Mouse (Mus musculus) testis, postnatal 10 days (tissue): ENCODE results near the gene Rmi1.
"Not testable (repeated sequence)": the region's sequence is repeated elsewhere in the genome, so short reads cannot be mapped to it uniquely, and the experiment has no call there.

Source experiments
- DNase-seq: peaks from one replicate; pipeline ENCODE4 v3.0.0; 2021; ENCODE audit warnings: low spot score

The Rmi1 gene

DNA sequence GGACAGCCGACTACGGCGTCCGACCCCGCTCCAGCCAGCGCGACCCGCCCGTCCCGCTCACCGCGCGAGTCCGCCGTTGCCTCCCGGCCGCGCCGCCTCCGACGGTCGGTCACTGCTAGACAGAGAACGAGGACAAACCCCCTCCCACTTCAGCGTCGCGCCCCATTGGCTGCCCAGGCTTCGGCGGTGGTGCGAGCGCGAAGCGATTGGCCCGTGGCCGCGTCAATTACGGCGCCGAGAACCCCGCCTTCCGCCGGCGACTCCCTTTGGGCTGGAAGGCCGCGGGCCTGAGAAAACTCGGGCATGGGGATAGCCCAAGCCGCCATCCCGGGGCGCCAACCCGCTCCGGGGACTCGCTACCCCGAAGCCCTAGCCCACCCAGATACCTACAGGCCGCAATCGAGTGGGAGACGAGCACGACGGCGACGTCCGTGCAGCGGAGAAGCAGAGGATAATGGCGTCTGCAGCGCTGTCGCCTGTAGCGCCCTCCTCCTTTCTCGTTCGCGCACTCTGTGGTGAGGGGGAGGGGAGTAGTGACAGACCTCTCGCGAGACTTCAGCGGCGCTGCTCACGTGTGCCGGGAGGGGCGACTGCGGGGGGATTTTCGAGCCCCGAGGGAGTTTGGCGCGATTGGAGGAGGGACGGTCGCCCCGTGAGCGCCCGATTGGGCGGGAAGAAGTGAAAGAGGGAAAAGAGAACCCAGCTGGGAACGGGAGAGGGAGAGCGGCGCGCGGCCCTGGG is at the start of gene Rmi1:
Gene Rmi1 (plus strand): TSS at position 246 of the 741 bp plus-strand sequence.
- DNase-seq: peak; percentile 98

DNA sequence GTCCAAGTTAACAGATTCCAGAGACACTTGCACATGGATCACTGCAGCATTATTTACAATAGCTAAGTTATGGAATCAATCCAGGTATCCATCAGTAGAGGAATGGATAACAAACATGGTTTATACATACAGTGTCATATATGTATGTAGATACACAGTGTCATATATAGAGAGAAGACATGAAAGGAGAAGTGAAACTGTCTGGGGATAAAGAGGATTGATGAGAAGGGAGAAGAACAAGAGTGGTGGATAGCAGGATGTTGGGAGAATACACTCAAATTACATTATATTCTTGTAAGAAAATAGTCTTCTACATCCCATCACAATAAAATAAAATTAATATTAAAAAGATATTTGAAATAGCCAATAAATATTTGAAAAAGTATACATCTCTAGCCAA is 49.1 kb upstream of the Rmi1 start:
- no peak for DNase-seq

DNA sequence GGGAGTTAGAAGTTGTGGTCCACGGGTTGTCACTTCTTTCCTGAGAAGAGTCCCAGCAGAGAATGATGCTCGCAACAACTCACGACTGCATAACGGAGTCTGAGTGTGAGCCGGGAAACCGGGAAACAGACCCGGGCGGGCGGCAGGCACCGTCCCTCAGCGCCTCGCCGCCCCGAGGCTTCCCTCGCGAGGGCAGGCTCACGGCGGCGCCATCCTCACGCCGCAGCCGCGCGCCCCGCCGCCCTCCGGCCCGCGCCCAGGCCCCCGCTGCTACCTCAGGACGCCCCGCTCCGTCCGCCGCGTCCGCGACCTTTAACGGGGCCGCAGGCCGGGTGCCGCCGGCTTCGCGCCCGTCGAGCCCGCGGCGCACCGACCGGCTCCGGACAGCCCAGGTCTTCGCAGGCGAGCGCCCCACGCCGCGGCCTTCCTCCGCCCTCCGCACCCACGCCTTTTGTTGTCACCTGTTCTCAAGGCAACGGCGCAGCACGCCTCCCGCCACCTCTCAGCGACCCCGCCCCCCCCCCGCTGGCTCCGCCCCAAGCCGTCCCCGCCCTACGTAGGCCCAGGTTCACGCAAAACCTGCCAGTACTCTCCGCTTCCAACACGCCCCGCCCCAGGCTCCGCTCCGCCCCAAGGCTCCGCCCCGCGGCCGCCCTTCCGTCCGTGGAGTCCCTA is 43.3 kb upstream of the Rmi1 start, which contains the start of gene Kif27:
Gene Kif27 (minus strand): TSS at position 494 of the 675 bp plus-strand sequence.
- peak; percentile 90 for DNase-seq

DNA sequence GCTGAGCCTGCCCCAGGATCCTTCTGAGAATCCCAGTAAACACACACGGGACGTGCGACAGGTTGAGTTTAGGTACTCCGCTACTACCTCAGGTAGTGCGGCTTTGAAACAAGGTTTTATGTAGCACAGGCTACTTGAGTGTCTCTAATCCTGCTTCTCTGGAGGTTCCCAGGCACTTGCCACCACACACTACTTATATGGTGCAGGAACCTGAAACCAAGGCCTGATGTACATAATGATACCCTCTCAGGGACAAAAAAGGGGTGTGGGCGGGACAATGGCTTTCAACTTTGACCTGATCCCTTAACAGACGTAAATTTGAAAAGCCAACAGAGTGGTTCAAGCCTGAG is 42.8 kb upstream of the Rmi1 start:
- DNase-seq: no peak

DNA sequence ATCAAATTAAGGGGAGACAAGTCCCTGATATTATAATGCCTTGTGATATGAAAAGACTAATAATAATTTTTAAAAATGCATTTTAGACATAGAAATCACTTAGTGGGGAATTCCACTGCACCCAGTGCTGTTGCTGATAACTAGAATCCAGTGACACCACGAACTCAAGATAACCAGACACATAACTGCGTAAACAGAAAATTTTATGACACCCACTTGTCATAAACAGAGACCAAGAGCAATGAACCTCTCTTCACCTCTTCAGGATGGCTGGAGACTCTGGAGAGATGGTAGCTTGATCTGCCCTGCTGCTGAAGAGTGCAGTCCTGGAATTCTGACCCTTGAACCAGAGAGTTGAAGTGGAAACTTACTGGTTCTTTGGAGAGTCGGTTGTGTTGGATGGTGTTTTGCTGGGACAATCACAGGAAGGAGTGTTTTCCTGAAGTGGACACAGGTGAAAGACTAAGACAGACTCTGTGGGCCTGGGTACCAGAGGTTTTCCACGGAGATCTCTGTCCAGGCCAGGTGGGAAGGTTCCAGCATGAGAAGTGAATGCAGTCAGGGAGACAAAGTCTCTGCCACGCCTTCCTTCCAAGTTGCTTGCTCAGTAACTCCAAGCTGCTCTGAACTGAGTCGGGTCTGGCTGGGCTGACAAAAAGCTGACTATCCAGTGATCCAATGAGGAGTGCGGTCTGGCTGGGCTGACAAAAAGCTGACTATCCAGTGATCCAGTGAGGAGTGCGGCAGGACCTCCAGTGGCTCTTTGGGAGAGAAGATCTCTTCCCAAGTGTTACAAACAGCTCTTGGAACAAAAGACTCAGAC is 37.5 kb upstream of the Rmi1 start:
- no peak for DNase-seq

DNA sequence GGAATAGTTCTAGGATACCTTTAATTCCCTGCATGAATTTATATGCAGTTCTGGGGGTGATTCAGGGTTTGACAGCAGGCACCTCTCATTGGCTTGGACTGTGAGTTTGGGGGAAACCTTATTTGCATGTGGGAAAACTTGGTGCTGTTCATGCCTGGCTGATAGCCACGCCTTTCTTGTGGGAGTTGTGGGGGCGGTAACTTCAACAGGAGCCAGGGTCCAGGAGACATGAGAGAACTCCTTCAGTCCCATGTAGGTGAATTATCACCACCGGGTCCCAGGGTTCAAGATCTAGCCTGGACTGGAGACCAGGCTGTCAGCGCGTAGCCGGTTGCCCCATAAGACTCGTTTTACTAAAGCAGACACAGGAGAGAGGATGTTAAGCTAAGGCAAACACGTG is 36.9 kb upstream of the Rmi1 start:
- DNase-seq: not testable (repeated sequence)

DNA sequence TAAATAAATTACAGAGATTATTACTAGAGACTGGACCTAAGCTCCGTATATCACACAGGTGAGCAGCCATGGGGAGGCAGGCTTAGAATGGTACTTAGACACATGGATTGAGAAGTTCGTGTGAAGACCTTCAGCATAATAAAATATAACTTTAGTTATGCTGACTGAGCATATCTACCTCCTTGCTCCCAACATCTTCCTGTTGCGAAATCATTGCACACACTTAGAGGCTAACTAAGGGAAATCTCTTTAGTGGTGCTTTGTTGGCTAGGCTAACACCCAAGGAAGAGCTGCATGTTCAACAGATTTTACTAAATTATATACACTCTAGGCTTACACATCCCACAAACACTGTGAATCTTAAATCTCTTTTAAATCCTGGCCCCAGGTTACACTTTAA is 35.7 kb upstream of the Rmi1 start:
- DNase-seq: no peak

DNA sequence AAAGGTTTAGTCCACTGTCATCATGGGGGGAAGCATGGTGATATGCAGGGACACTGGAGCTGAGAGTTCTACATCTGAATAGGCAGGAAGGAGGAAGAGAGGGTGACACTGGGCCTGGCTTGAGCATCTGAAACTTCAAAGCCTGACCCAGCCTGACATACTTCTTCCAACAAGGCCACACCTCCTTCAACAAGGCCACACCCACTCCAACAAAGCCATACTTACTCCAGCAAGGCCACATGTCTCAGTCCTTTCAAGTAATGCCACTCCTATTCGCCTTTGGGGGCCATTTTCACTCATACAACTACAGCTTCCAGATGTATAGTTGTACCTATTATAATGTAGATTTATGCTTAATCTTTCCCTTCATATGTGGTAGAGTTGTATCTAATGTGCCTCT is 34.4 kb upstream of the Rmi1 start:
- DNase-seq: no peak

DNA sequence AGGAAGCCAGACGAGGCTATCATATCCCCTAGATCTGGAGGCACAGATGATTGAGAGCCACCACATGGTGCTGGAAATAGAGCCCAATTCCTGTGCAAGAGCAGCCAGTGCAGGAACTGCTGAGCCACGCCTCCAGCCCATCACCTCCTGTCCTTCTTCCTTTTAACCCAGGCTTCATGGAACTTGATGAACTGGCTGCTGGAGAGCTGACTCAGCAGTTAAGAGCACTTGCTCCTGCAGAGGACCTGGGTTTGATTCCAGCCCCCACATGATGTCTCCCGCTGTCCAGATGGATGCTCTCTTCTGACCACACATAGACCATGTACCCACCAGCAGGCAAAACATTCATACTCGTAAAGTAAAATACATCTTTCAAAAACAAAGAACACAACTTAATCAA is 33.2 kb upstream of the Rmi1 start:
- no peak for DNase-seq

DNA sequence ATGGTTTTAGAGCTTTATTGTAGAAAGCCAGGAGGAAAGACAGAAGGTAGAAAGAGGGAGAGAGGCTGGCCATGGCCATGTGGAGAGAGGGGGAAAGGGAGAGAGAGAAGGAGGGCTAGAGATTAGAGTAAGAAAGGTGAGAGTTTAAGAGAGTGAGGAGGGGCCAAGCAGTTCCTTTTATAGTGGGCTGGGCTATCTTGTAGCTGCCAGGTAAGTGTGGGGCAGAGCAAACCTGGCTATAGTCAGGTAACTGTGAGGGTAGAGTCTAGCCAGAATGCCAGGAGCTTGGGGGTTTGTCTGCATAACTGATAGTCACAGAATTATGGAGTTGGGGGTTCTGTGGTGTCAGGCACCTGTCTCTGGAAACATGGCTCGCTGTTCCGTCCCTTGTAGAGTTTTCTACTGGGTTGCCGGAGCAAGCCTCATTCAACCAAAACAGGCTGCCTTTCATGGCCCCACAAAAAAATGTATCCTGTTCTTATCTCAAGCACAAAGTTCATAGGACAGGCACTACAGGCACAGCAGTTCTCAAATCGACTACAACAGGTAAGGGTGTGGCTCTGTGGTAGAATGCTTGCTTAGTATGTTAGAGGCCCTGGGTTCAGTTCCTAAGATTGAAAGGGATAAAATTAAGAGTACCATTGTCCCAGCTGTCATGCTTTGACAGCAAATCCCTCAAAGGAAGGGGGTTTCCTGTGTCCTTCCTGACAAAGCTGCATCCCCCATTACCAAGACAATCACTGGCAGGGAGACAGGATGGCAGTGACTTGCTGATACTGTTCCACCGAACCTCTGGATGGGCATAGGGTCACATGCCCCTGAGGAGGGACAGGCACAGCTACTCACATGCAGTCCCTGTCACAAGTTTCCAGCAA is 29.5 kb upstream of the Rmi1 start:
- no peak for DNase-seq

DNA sequence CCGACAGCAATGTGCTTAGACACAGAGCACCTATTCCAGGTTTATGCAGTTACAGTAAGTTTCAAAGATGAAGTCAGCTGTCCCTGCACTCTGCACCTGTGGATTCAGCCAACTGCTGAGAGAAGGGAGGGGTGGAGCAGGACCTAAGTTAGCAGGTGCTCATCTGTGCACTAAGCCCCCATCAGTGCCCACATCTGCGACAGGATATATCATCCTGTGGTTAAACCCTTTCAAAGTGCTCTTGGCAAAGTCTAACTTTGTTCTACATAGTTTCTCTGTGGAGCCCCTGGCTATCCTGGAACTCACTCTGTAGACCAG is 28.9 kb upstream of the Rmi1 start:
- no peak for DNase-seq

DNA sequence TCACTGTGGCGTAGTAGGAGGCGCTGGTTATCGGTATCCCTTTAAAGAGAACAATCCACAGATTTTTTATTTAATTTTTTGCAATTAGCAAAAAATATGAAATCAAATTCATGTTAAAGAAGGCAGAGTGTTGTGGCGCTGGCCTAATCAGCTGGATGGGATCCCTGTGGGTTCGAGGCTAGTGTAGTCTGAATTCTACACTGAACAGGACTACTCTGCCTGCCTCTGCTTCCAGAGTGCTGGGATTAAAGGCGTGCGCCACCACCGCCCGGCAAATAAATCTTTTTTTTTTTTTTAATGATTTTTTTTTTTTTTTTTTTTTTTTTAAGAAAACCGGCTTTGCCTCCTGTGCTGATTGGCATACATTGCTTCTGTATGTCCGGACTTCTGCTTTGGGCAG is 17.7 kb upstream of the Rmi1 start:
- no peak for DNase-seq

DNA sequence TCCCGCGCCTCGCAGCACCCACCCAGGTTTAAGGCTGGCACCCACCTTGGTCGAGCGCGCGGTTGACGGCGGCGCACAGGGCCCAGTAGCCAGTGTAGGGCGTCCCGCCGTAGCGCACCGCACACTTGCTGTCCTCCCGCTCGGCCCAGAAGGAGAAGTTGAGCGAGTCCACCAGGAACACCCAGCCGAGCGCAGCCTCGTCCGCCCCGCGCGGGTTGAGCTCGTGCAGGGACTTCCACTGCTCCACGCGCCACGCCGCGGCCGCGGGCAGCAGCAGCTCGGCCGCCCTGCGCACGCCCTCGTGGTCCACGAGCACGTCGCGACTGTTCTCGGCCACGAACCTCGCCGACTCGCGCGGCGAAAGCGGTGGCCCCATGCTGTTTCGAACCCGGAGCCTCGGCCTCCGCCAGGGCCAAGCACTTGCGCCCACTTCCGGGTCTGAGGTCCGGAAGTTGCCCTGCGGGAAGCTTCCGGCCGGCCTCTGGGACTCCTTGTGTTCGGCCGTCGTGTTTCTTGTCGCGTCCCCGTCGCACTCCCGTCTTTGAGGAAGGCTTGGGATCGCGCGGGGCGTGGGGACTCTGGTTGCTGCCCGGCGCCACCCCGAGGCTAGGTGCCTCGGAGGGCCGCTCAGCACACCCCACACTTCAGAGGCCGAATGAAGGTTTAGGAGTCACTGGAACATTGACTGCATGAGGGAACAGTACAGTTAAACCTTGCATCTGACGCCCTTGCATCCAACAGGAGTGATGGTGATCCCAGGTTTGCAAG is 17.1 kb upstream of the Rmi1 start, which contains the start of gene 2210016F16Rik:
Gene 2210016F16Rik (minus strand): TSS at position 447 of the 768 bp plus-strand sequence.
- DNase-seq: peak; percentile 78

DNA sequence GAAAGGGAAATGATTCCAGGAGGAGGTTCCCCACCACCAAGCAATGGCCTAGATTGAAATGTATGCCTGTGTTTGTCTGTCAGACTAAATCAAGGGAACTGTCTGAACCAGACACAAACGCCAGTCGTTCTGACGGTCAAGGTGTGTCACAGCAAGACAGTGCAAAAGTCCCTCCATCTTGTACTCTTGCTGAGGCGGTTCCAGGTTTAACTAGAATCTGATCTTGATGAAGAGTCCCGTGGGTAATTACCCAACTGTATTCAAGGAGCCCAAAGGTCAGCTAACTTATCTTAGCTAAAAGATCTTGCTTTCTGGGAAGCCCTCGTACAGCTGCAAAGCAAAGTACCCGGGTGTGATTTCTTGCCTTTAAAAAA is 16.5 kb upstream of the Rmi1 start:
- no peak for DNase-seq

DNA sequence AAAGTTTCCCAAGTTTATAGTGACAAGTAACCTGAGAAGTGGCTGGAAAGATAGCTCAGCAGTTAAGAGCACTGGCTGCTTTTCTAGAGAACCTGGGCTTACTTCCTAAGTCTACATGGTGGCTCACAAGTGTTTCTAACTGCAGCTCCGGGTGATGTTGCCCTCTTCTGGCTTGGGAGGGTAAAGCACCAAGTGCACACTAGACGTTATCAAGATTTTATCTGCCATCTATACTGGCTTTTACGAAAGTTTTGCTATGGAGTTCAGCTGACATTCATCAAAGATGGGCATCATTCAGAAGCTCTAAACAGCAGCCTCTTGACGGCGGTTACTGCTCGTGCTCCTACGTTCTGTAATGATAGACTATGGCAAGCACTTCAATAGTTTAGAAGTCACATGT is 14.1 kb upstream of the Rmi1 start:
- peak; percentile 79 for DNase-seq

DNA sequence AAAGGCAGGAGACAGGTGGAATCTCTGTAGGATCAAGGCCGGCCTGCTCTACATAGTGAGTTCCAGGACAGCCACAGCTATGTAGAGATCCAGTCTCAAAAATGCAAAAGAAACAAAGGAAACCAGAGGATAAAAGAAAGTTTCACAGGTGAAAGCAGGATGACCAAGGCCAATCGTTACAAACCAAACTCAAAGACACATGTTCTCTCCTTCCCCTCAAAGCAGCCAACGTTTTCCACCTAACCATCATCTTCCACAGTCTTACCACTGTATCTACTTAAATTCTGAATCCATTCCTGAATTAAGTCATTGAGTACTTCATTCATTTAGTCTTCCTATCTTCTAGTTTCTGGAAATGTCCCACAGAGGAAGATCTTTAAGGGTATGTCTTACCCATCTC is 13.7 kb upstream of the Rmi1 start:
- DNase-seq: no peak

DNA sequence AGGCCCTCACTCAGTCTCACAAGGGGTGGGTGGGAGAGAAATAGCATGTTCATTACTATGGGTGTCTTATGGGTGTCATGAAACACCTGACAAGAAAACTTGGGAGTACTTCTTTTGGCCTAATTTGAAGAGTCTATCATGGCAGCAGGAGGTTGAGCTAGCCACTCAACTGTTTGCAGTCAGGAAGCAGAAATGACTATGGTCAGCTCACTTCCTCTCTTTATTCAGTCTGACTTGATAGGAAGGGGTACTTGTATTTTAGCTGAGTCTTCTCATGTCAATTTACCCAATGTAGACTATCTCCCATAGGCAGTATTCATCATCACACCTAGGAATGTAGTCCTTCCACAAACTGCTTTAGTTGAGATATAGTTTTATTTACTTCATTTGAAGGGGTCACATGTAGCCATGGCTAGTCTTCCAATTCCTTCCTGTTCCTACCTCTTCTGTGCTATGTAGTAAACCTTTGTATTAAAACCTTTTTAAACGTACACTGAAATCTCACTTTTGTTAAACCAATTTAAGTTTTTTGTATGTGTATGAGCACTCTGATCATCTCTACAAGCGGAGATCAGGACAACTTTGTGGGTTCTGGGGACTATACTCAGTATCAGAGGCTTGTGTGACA is 12.6 kb upstream of the Rmi1 start:
- no peak for DNase-seq

DNA sequence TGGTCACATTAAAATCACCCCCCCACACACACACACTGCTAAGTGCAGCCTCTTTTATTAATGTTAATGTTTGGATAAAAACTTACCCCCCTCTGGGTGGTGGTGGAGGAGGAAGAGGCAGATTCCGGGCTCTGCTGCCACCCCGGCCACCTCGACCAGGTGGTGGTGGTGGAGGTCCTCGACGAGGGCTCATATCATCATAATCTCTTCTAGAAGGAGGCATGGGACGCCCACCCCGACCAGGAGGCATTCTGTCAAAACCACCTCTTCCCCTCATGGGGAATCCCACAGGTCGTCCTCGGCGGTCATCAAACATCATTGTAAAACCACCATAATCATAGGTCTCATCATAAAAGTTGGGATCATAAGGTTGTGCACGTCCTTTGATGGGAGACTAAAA is 7.7 kb upstream of the Rmi1 start:
- not testable (repeated sequence) for DNase-seq

DNA sequence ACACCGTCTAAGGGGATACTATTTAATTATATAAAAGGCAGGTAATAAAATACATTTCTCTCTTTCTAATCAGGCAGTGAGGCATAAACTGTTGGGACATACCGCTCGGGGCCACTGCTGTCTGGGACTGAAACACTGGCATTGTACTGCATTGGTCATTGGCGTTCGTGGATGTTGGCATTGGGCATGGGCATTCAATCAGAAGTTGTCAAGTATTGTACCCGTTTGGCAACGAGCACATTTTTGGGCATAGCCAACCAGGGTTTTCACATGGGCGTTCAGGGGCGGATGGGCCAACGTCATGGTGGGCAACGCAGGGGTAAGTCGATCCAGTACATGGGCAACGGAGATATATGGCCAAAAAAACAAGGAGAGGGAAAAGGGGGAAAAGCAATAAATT is 4.4 kb upstream of the Rmi1 start:
- no peak for DNase-seq

DNA sequence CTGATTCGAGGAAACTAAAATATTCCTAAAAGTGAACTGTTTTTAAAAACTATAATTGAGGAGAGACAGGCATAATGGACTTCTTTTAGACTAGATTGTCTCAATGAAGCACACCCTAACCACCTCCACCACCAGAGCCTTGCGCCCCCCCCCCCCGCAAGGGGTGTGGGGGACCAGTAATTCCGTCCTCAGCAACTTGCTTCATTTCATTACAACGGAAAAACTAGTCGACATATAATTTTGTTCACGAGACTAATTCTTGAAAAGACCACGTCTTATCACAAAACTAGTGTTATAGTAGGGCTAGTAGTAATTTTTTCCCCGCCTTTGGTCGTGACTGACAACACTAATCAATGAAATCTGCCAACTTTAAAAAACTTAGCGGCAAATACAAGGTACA is 1.5 kb upstream of the Rmi1 start:
- no peak for DNase-seq
